10 mouse cellular contexts compared by ENCODE assay signal in the genomic region with DNA sequence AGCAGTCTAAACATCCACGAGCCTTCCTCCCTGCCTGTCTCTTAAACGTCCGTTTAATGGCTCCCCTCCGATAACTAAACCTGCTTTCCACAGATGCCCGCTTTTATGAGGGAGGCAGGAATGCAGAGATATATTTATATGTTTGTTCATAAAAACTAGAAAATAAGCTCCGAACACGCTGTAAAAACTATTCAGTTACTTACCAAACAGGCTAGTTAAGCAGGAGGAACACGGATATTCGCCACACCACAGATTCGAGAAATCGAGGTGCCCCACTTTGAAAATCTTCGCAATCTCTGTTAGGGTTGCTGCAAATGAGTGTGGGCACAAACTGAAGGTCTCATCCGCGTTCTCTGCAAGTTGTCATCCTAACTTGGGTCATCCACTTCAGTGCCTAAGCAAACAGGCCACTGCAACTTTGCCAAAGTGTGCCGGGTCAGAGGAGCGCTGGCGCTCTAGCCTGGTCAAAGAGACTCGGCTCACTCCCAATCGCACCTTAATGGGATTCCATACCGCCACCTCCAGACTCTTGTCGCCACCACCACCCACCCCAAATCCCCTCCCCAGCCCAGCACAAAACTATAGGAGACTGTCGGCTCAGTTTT. TPM values are rescaled to one million over a fixed set of nuclear protein-coding genes. Genes with fewer than 3 reads are reported as not detected.
DNase-seq lines count a peak whose midpoint lies in the region; ATAC-seq lines count a peak whose summit lies in the region.
"Had no signal": no experiment of that assay in that cellular context is flagged by ENCODE, and none has a peak within 500 bp of the region (broad histone marks: within the 10 kb centered on the region; RNA-seq: fewer than 3 reads in every experiment).

No protein-coding gene starts in this region.

- H3K9ac ChIP-seq in neural tube, embryonic 15.5 days (replicated peaks) = no peak overlapping the region
- H3K9ac ChIP-seq in heart, embryonic 11.5 days (ENCODE audit: low read depth, low read length) = peak overlapping the region; percentile 100
- H3K9ac ChIP-seq in limb, embryonic 13.5 days = peak overlapping the region; percentile 99

- H3K36me3 ChIP-seq in neural tube, embryonic 15.5 days = no peaks in the 10 kb centered on the region
- no peaks in the 10 kb centered on the region; the same call in 1 of the 2 replicates for H3K36me3 ChIP-seq in heart, embryonic 11.5 days (ENCODE audit: control insufficient read depth, insufficient read depth, low read length)
- H3K36me3 ChIP-seq in limb, embryonic 13.5 days = no peaks in the 10 kb centered on the region

- H3K27ac ChIP-seq in neural tube, embryonic 15.5 days (replicated peaks) = no peak overlapping the region
- peak overlapping the region; percentile 99 for H3K27ac ChIP-seq in heart, embryonic 11.5 days (ENCODE audit: low read depth, low read length)
- peak overlapping the region; percentile 97 for H3K27ac ChIP-seq in limb, embryonic 13.5 days

- no peak overlapping the region for H3K4me3 ChIP-seq in neural tube, embryonic 15.5 days (replicated peaks)
- H3K4me3 ChIP-seq in heart, embryonic 11.5 days (ENCODE audit: low read depth, low read length) = peak overlapping the region; percentile 95
- peak overlapping the region; percentile 81 for H3K4me3 ChIP-seq in limb, embryonic 13.5 days

- DNase-seq in neural tube, embryonic 10.5 days (ENCODE audit: extremely low spot score, low spot score) = peak; percentile 62
- DNase-seq in right cerebral cortex, postnatal 10 days (ENCODE audit: low spot score in 2 of 2) = no peak
- no peak for DNase-seq in thymus, postnatal 0 days (ENCODE audit: low spot score)
- no peak for DNase-seq in gastrocnemius, postnatal 25 days
- DNase-seq: kidney, adult 9 months; thymus, adult 18-20 months had no signal

- ATAC-seq in neural tube, embryonic 15.5 days (ENCODE audit: low FRiP score) = no peak
- ATAC-seq in heart, embryonic 11.5 days (replicated peaks; ENCODE audit: insufficient number of reproducible peaks, low FRiP score, low TSS enrichment) = no peak
- ATAC-seq in limb, embryonic 13.5 days (ENCODE audit: low FRiP score, low read depth) = no peak; the same call in 1 of the 2 replicates

- no peak overlapping the region for H3K4me2 ChIP-seq in neural tube, embryonic 15.5 days
- peak overlapping the region; percentile 74 for H3K4me2 ChIP-seq in heart, embryonic 11.5 days
- peak overlapping the region; percentile 75 for H3K4me2 ChIP-seq in limb, embryonic 13.5 days (replicated peaks)

- under 1% methylated on average over 22 of the region's 22 CpGs for WGBS in neural tube, embryonic 15.5 days
- 1% methylated on average over 22 of the region's 22 CpGs for WGBS in heart, embryonic 11.5 days (ENCODE audit: insufficient replicate concordance)
- under 1% methylated on average over 22 of the region's 22 CpGs for WGBS in limb, embryonic 13.5 days

- H3K9me3 ChIP-seq in neural tube, embryonic 15.5 days (replicated peaks) = no peaks in the 10 kb centered on the region
- no peaks in the 10 kb centered on the region for H3K9me3 ChIP-seq in heart, embryonic 11.5 days (replicated peaks; ENCODE audit: control insufficient read depth, low read length)
- no peaks in the 10 kb centered on the region for H3K9me3 ChIP-seq in limb, embryonic 13.5 days

- peaks cover 16% of the 10 kb centered on the region for H3K4me1 ChIP-seq in neural tube, embryonic 15.5 days
- no peaks in the 10 kb centered on the region; the same call in 1 of the 2 replicates for H3K4me1 ChIP-seq in heart, embryonic 11.5 days (ENCODE audit: control insufficient read depth, insufficient read depth, low read length)
- H3K4me1 ChIP-seq in limb, embryonic 13.5 days = peaks cover 8% of the 10 kb centered on the region

- peaks cover 90% of the 10 kb centered on the region for H3K27me3 ChIP-seq in neural tube, embryonic 15.5 days (replicated peaks)
- H3K27me3 ChIP-seq in heart, embryonic 11.5 days (ENCODE audit: control insufficient read depth, insufficient read depth, low read length) = peaks cover 3% of the 10 kb centered on the region; the same call in 1 of the 2 replicates
- H3K27me3 ChIP-seq in limb, embryonic 13.5 days = peaks cover 30% of the 10 kb centered on the region

RNA-seq across cellular contexts. Expression of a gene that starts 0.7 kb away (rescaled TPM):
- 1.0 TPM in 1 of 2 replicates, not detected in the other for polyA plus RNA-seq in neural tube, embryonic 15.5 days (2015; fragmentation: Nextera tagmentation; extraction: Ambion mirVana)
- 17.2 and 17.9 TPM in 2 replicates for polyA plus RNA-seq in heart, embryonic 11.5 days (2014; fragmentation: Nextera tagmentation; extraction: Ambion mirVana)
- polyA plus RNA-seq in limb, embryonic 13.5 days (2015; fragmentation: Nextera tagmentation; extraction: Ambion mirVana) = 10.8 and 11.4 TPM in 2 replicates
- polyA plus RNA-seq in thymus, postnatal 0 days (2015; fragmentation: Nextera tagmentation; extraction: Ambion mirVana) = 0.12 and 0.26 TPM in 2 replicates
- total RNA-seq in gastrocnemius, postnatal 25 days (2021) = under 1 TPM in 1 of 2 experiments, not detected in 1; 0.21 TPM
- polyA plus RNA-seq: neural tube, embryonic 14.5 days had no signal
